Mouse (Mus musculus) forebrain, embryonic 15.5 days (tissue): ENCODE data around the gene Ndufb5. TPM values are rescaled to one million over a fixed set of nuclear protein-coding genes. Genes with fewer than 3 reads are reported as not detected.

Experiments
- polyA plus RNA-seq: library from polyadenylated mRNA; unstranded; fragments of >200 nt; fragmentation: Nextera tagmentation; extraction: Ambion mirVana; gene quantifications from 2 replicates; pipeline ENCODE4 v1.2.1, GENCODE M21; 2015

Ndufb5 gene
- polyA plus RNA-seq, 1 experiment from 2014 or later, result 299 TPM

Other genes starting within 250 kb of the Ndufb5 start
- 0.14 and 0.25 TPM in 2 replicates for gene Kcnmb3, start 244.8 kb upstream of the Ndufb5 start, polyA plus RNA-seq
- 37.9 and 39.3 TPM in 2 replicates for gene Zfp639, start 226.7 kb upstream of the Ndufb5 start, polyA plus RNA-seq
- gene Mfn1, start 207.5 kb upstream of the Ndufb5 start, polyA plus RNA-seq, result 34.4 and 35.6 TPM in 2 replicates
- 70.9 and 71.8 TPM in 2 replicates for gene Gnb4, start 120.4 kb upstream of the Ndufb5 start, polyA plus RNA-seq
- gene Actl6a, start 30.7 kb upstream of the Ndufb5 start, polyA plus RNA-seq, result 126 and 139 TPM in 2 replicates
- gene Mrpl47, start 615 bp downstream of the Ndufb5 start, polyA plus RNA-seq, result 36.6 and 38.1 TPM in 2 replicates
- gene Usp13, start 80.6 kb downstream of the Ndufb5 start, polyA plus RNA-seq, result 8.2 and 9.4 TPM in 2 replicates